Mouse (Mus musculus) left cerebral cortex, adult 8-10 months (tissue): ENCODE data around the gene Rarg. TPM values are rescaled to one million over a fixed set of nuclear protein-coding genes. Genes with fewer than 3 reads are reported as not detected.
A peak's percentile ranks its signal among the peaks of the same experiment; 100 is the strongest.

ENCODE experiments used
- DNase-seq, 2 experiments: peaks; one replicate each; pipeline ENCODE4 v3.0.0; 2022; ENCODE audit warnings: low spot score in 2 of 2
- total RNA-seq, 4 experiments: library from RNA; stranded (reverse); gene quantifications; 2 replicates each; pipeline ENCODE4 v1.2.4; 2022

Gene Rarg
- total RNA-seq, 4 experiments from 2014 or later, result 13.5 to 16.8 (median 16.3) TPM

GRCm38 (mm10) chr15:102205779-102206178 lies 51.5 kb downstream of the Rarg start:
- DNase-seq, result peak in 1 of 2 experiments; percentile 36

- no peak for DNase-seq
Observed at GRCm38 (mm10) chr15:102204674-102205505, 52.4 kb downstream of the Rarg start, which contains the start of gene Csad. TSS of gene Csad (minus strand) at chr15:102204724.

- DNase-seq, result peak; percentile 52 to 67
Observed at GRCm38 (mm10) chr15:102203835-102204381, 53.4 kb downstream of the Rarg start.

- DNase-seq, result peak; percentile 74 to 96
Observed at GRCm38 (mm10) chr15:102202971-102203834, 54.1 kb downstream of the Rarg start, which contains the start of gene Zfp740. TSS of gene Zfp740 (plus strand) at chr15:102203249.

- DNase-seq, result no peak
Observed at GRCm38 (mm10) chr15:102198841-102199240, 58.5 kb downstream of the Rarg start.

- no peak for DNase-seq
Observed at GRCm38 (mm10) chr15:102195373-102195772, 61.9 kb downstream of the Rarg start.

GRCm38 (mm10) chr15:102194439-102194838 lies 62.9 kb downstream of the Rarg start:
- no peak for DNase-seq

GRCm38 (mm10) chr15:102193652-102194051 lies 63.7 kb downstream of the Rarg start:
- DNase-seq, result no peak

GRCm38 (mm10) chr15:102192820-102193386 lies 64.4 kb downstream of the Rarg start:
- no peak for DNase-seq

- no peak for DNase-seq
Observed at GRCm38 (mm10) chr15:102192271-102192812, 65.0 kb downstream of the Rarg start.

- no peak for DNase-seq
Observed at GRCm38 (mm10) chr15:102191699-102192098, 65.6 kb downstream of the Rarg start.

- DNase-seq, result no peak
Observed at GRCm38 (mm10) chr15:102188883-102189282, 68.4 kb downstream of the Rarg start.

- no peak for DNase-seq
Observed at GRCm38 (mm10) chr15:102188096-102188495, 69.2 kb downstream of the Rarg start.

GRCm38 (mm10) chr15:102186239-102186638 lies 71.1 kb downstream of the Rarg start:
- no peak for DNase-seq

Other genes with a start within 250 kb of the Rarg start
- 1 to 10 TPM in 2 of 4 experiments, under 1 TPM in 2; 0.26 to 2.5 (median 1.3) TPM for gene Krt18, start 229.3 kb downstream of the Rarg start, total RNA-seq
- gene Eif4b, start 183.7 kb downstream of the Rarg start, total RNA-seq, result 100 to 1,000 TPM; 191 to 203 (median 200) TPM
- gene Tns2, start 157.1 kb downstream of the Rarg start, total RNA-seq, result 10 to 100 TPM; 23.3 to 29.5 (median 24.3) TPM
- 100 to 1,000 TPM; 147 to 167 (median 161) TPM for gene Spryd3, start 121.3 kb downstream of the Rarg start, total RNA-seq
- gene Igfbp6, start 113.2 kb downstream of the Rarg start, total RNA-seq, result 10 to 100 TPM; 42.4 to 49.5 (median 45.5) TPM
- under 1 TPM in 2 of 4 experiments, not detected in 2; 0.26 to 0.27 TPM for gene Soat2, start 107.0 kb downstream of the Rarg start, total RNA-seq
- 10 to 100 TPM; 72.4 to 79.4 (median 73.1) TPM for gene Zfp740, start 54.3 kb downstream of the Rarg start, total RNA-seq
- gene Csad, start 52.8 kb downstream of the Rarg start, total RNA-seq, result 10 to 100 TPM; 24.6 to 38.7 (median 31.1) TPM
- gene Itgb7, start 25.6 kb downstream of the Rarg start, total RNA-seq, result 1 to 10 TPM in 2 of 4 experiments, under 1 TPM in 2; 0.23 to 2.9 (median 1.7) TPM
- gene Gm9918, start 13.0 kb upstream of the Rarg start, total RNA-seq, result not detected
- 10 to 100 TPM; 38.3 to 48.5 (median 42.1) TPM for gene Mfsd5, start 21.9 kb upstream of the Rarg start, total RNA-seq
- 1 to 10 TPM in 3 of 4 experiments, under 1 TPM in 1; 0.91 to 1.5 (median 1.2) TPM for gene Espl1, start 38.7 kb upstream of the Rarg start, total RNA-seq
- 100 to 1,000 TPM; 457 to 497 (median 483) TPM for gene Pfdn5, start 68.6 kb upstream of the Rarg start, total RNA-seq
- gene Myg1, start 74.2 kb upstream of the Rarg start, total RNA-seq, result 10 to 100 TPM; 59.3 to 63.4 (median 61.9) TPM
- gene Aaas, start 93.3 kb upstream of the Rarg start, total RNA-seq, result 10 to 100 TPM; 20.1 to 25.3 (median 22.2) TPM
- gene Sp7, start 109.7 kb upstream of the Rarg start, total RNA-seq, result 1 to 10 TPM in 2 of 4 experiments, under 1 TPM in 2; 0.82 to 1.6 (median 1.0) TPM
- gene Sp1, start 148.6 kb upstream of the Rarg start, total RNA-seq, result 10 to 100 TPM; 30.3 to 44.7 (median 38.7) TPM
- 1 to 10 TPM in 1 of 4 experiments, under 1 TPM in 3; 0.73 to 2.0 (median 0.92) TPM for gene Amhr2, start 187.8 kb upstream of the Rarg start, total RNA-seq
- gene Prr13, start 201.5 kb upstream of the Rarg start, total RNA-seq, result 10 to 100 TPM; 42.3 to 53.7 (median 44.3) TPM
- 100 to 1,000 TPM; 481 to 511 (median 488) TPM for gene Pcbp2, start 213.0 kb upstream of the Rarg start, total RNA-seq
- gene Gm10337, start 246.2 kb upstream of the Rarg start, total RNA-seq, result not detected